ENCODE assay signal across 7 mouse cellular contexts in the genomic region with DNA sequence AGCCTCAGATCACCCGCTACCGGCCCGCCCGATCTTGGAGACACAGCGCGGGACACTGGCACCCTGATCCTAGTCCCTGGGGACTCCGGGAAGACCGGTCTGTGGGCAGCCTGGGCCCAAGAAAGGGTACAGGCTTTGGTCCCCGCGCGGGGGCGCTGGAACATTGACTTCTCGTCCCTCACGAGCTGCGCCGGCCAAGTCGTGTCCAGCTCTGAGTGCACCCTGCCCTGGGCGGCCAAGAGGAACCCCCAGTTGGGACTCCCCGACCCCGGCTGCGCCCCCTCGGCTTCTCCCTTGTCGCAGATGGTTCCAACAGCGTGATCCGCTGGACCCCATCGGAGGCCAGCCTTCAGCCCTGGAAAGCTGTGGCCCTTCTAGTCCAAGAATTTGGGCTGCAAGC. TPM values are rescaled to one million over a fixed set of nuclear protein-coding genes. Genes with fewer than 3 reads are reported as not detected.
A peak's percentile ranks its signal among the peaks of the same experiment; 100 is the strongest.
DNase-seq lines count a peak whose midpoint lies in the region; ATAC-seq and TF ChIP-seq lines count a peak whose summit lies in the region.

A gene (minus strand): TSS at position 96 of the 400 bp plus-strand sequence.

- WGBS in embryonic facial prominence, embryonic 15.5 days = under 1% methylated on average over 26 of the region's 26 CpGs
- WGBS in heart, embryonic 13.5 days = under 1% methylated on average over 26 of the region's 26 CpGs
- WGBS in kidney, postnatal 0 days = under 1% methylated on average over 25 of the region's 26 CpGs
- under 1% methylated on average over 26 of the region's 26 CpGs for WGBS in liver, embryonic 11.5 days
- WGBS in stomach, embryonic 14.5 days = under 1% methylated on average over 26 of the region's 26 CpGs

- ATAC-seq in embryonic facial prominence, embryonic 15.5 days (ENCODE audit: insufficient number of reproducible peaks, low FRiP score, low TSS enrichment, low read depth) = peak; percentile 70
- ATAC-seq in heart, embryonic 13.5 days (ENCODE audit: extremely low read depth, insufficient number of reproducible peaks, low FRiP score, low TSS enrichment) = 0 out of 2 replicates have a peak, but pooled peaks have one; percentile 53
- peak; percentile 76; the same call in 1 of the 2 replicates for ATAC-seq in kidney, postnatal 0 days (replicated peaks; ENCODE audit: low FRiP score, low read depth)
- peak; percentile 64; the same call in 1 of the 2 replicates for ATAC-seq in liver, embryonic 11.5 days (replicated peaks; ENCODE audit: low FRiP score)
- ATAC-seq in stomach, embryonic 14.5 days (ENCODE audit: insufficient number of reproducible peaks, insufficient read depth, low FRiP score, low read depth) = peak; percentile 64; the same call in 1 of the 2 replicates

- peak within 1 kb of the TSS; percentile 98 for H3K4me2 ChIP-seq in embryonic facial prominence, embryonic 15.5 days (replicated peaks)
- H3K4me2 ChIP-seq in heart, embryonic 13.5 days = peak within 1 kb of the TSS; percentile 95
- peak within 1 kb of the TSS; percentile 89 for H3K4me2 ChIP-seq in kidney, postnatal 0 days (ENCODE audit: low read length)
- peak within 1 kb of the TSS; percentile 85 for H3K4me2 ChIP-seq in liver, embryonic 11.5 days
- H3K4me2 ChIP-seq in stomach, embryonic 14.5 days (replicated peaks; ENCODE audit: low read depth, low read length) = peak within 1 kb of the TSS; percentile 96

- H3K27ac ChIP-seq in embryonic facial prominence, embryonic 15.5 days (replicated peaks) = no peak within 1 kb of the TSS
- no peak within 1 kb of the TSS for H3K27ac ChIP-seq in heart, embryonic 13.5 days (replicated peaks)
- H3K27ac ChIP-seq in kidney, postnatal 0 days = no peak within 1 kb of the TSS
- H3K27ac ChIP-seq in liver, embryonic 11.5 days (ENCODE audit: low read depth, low read length) = no peak within 1 kb of the TSS
- H3K27ac ChIP-seq in stomach, embryonic 14.5 days (ENCODE audit: low read length) = no peak within 1 kb of the TSS

- H3K9me3 ChIP-seq in embryonic facial prominence, embryonic 15.5 days (replicated peaks) = no peaks in the 10 kb centered on the region
- no peaks in the 10 kb centered on the region for H3K9me3 ChIP-seq in heart, embryonic 13.5 days
- H3K9me3 ChIP-seq in kidney, postnatal 0 days (replicated peaks; ENCODE audit: low read length) = no peaks in the 10 kb centered on the region
- no peaks in the 10 kb centered on the region for H3K9me3 ChIP-seq in liver, embryonic 11.5 days (ENCODE audit: control insufficient read depth, low read length)
- no peaks in the 10 kb centered on the region for H3K9me3 ChIP-seq in stomach, embryonic 14.5 days (ENCODE audit: control insufficient read depth, low read depth, low read length)

- peak within 1 kb of the TSS; percentile 26; the same call in 1 of the 2 replicates for H3K9ac ChIP-seq in embryonic facial prominence, embryonic 15.5 days
- peak within 1 kb of the TSS; percentile 77 for H3K9ac ChIP-seq in heart, embryonic 13.5 days
- H3K9ac ChIP-seq in kidney, postnatal 0 days (ENCODE audit: low read depth, low read length) = peak within 1 kb of the TSS; percentile 28
- 0 out of 2 replicates have a peak within 1 kb of the TSS, but pooled peaks have one; percentile 3 for H3K9ac ChIP-seq in liver, embryonic 11.5 days (ENCODE audit: low read depth, low read length)
- no peak within 1 kb of the TSS for H3K9ac ChIP-seq in stomach, embryonic 14.5 days (replicated peaks; ENCODE audit: low read depth, low read length)

- peaks cover 21% of the 10 kb centered on the region for H3K4me1 ChIP-seq in embryonic facial prominence, embryonic 15.5 days
- peaks cover 23% of the 10 kb centered on the region for H3K4me1 ChIP-seq in heart, embryonic 13.5 days
- peaks cover 15% of the 10 kb centered on the region; the same call in 1 of the 2 replicates for H3K4me1 ChIP-seq in kidney, postnatal 0 days (replicated peaks; ENCODE audit: insufficient read depth, low read length)
- H3K4me1 ChIP-seq in liver, embryonic 11.5 days (replicated peaks; ENCODE audit: control insufficient read depth, insufficient read depth, low read length) = no peaks in the 10 kb centered on the region; the same call in 1 of the 2 replicates
- no peaks in the 10 kb centered on the region for H3K4me1 ChIP-seq in stomach, embryonic 14.5 days (ENCODE audit: control insufficient read depth, insufficient read depth, low read length)

- peak; percentile 63 for TF ChIP-seq CTCF in kidney, postnatal 0 days (IDR thresholded peaks at IDR 0.05; ENCODE audit: low read depth)

- H3K4me3 ChIP-seq in embryonic facial prominence, embryonic 15.5 days (replicated peaks) = peak within 1 kb of the TSS; percentile 59
- peak within 1 kb of the TSS; percentile 59 for H3K4me3 ChIP-seq in heart, embryonic 13.5 days
- H3K4me3 ChIP-seq in kidney, postnatal 0 days (replicated peaks; ENCODE audit: low read depth, low read length) = peak within 1 kb of the TSS; percentile 38
- peak within 1 kb of the TSS; percentile 46 for H3K4me3 ChIP-seq in liver, embryonic 11.5 days (ENCODE audit: low read depth, low read length)
- H3K4me3 ChIP-seq in stomach, embryonic 14.5 days (ENCODE audit: low read depth, low read length) = peak within 1 kb of the TSS; percentile 47

- H3K36me3 ChIP-seq in embryonic facial prominence, embryonic 15.5 days = no peaks in the 10 kb centered on the region
- no peaks in the 10 kb centered on the region for H3K36me3 ChIP-seq in heart, embryonic 13.5 days
- no peaks in the 10 kb centered on the region for H3K36me3 ChIP-seq in kidney, postnatal 0 days (ENCODE audit: insufficient read depth, low read length)
- H3K36me3 ChIP-seq in liver, embryonic 11.5 days (ENCODE audit: control insufficient read depth, insufficient read depth, low read length) = no peaks in the 10 kb centered on the region
- H3K36me3 ChIP-seq in stomach, embryonic 14.5 days (ENCODE audit: control insufficient read depth, insufficient read depth, low read length) = no peaks in the 10 kb centered on the region

- DNase-seq in adrenal gland, postnatal 4 days (ENCODE audit: low spot score in 2 of 2) = peak; percentile 63 to 66
- peak; percentile 82 for DNase-seq in kidney, postnatal 0 days (ENCODE audit: low spot score)
- peak; percentile 77 for DNase-seq in liver, embryonic 11.5 days (ENCODE audit: low spot score)
- peak; percentile 84 for DNase-seq in naive thymus-derived CD4-positive, alpha-beta T cell, adult 2 months (ENCODE audit: low read depth)

- H3K27me3 ChIP-seq in embryonic facial prominence, embryonic 15.5 days = peaks cover 67% of the 10 kb centered on the region
- peaks cover 93% of the 10 kb centered on the region for H3K27me3 ChIP-seq in heart, embryonic 13.5 days (replicated peaks)
- peaks cover 28% of the 10 kb centered on the region for H3K27me3 ChIP-seq in kidney, postnatal 0 days (ENCODE audit: insufficient read depth, low read length)
- peaks cover 64% of the 10 kb centered on the region for H3K27me3 ChIP-seq in liver, embryonic 11.5 days (replicated peaks; ENCODE audit: control insufficient read depth, insufficient read depth, low read length)
- H3K27me3 ChIP-seq in stomach, embryonic 14.5 days (ENCODE audit: control insufficient read depth, insufficient read depth, low read length) = peaks cover 39% of the 10 kb centered on the region

RNA-seq across cellular contexts. Expression of the gene that starts here (rescaled TPM):
- total RNA-seq in adrenal gland, postnatal 4 days (2021) = under 1 TPM in 1 of 2 experiments, not detected in 1; 0.31 TPM
- polyA plus RNA-seq in embryonic facial prominence, embryonic 15.5 days (2015; fragmentation: Nextera tagmentation; extraction: Ambion mirVana) = 0.74 and 1.0 TPM in 2 replicates
- polyA plus RNA-seq in heart, embryonic 13.5 days (2015; fragmentation: Nextera tagmentation; extraction: Ambion mirVana) = not detected in 2 replicates
- 0.28 TPM in 1 of 2 replicates, not detected in the other for polyA plus RNA-seq in kidney, postnatal 0 days (2015; fragmentation: Nextera tagmentation; extraction: Ambion mirVana)
- polyA plus RNA-seq in liver, embryonic 11.5 days (2014; fragmentation: Nextera tagmentation; extraction: Ambion mirVana) = not detected in 2 replicates
- 0.55 TPM in 1 of 2 replicates, not detected in the other for polyA plus RNA-seq in stomach, embryonic 14.5 days (2014; fragmentation: Nextera tagmentation; extraction: Ambion mirVana)

Comparison
In these comparisons a context has a peak if more than half of its experiments do, and no peak if none do; other contexts are left out.
1. Peak in DNase-seq in adrenal gland, postnatal 4 days; RNA of the gene not detected or under 1 TPM.
2. Peak in ATAC-seq, H3K4me3 ChIP-seq, H3K9ac ChIP-seq and H3K4me2 ChIP-seq in heart, embryonic 13.5 days; RNA of the gene not detected or under 1 TPM.
3. Peak in DNase-seq, ATAC-seq, H3K4me3 ChIP-seq, H3K9ac ChIP-seq and H3K4me2 ChIP-seq in kidney, postnatal 0 days; RNA of the gene not detected or under 1 TPM.
4. Peak in DNase-seq, ATAC-seq, H3K4me3 ChIP-seq, H3K9ac ChIP-seq and H3K4me2 ChIP-seq in liver, embryonic 11.5 days; RNA of the gene not detected or under 1 TPM.
5. Peak in ATAC-seq, H3K4me3 ChIP-seq and H3K4me2 ChIP-seq in stomach, embryonic 14.5 days; RNA of the gene not detected or under 1 TPM.